Mouse (Mus musculus) embryonic facial prominence, embryonic 10.5 days (tissue): ENCODE measurements around the gene Jag2. TPM values are rescaled to one million over a fixed set of nuclear protein-coding genes. Genes with fewer than 3 reads are reported as not detected.

Source experiments
- DNase-seq: peaks from one replicate; pipeline ENCODE4 v3.0.0-alpha.2; 2017; ENCODE audit warnings: low spot score
- H3K27ac ChIP-seq: fragments of 300-500 bp; sonication (generic); replicated peaks from 2 replicates; pipeline ENCODE4 v1.5.1; 2016; ENCODE audit warnings: mild to moderate bottlenecking
- H3K27me3 ChIP-seq: fragments of 300-500 bp; sonication (generic); replicated peaks from 2 replicates; pipeline ENCODE4 v1.6.1; 2016; ENCODE audit warnings: low read depth, mild to moderate bottlenecking; ENCODE audit not compliant: poor library complexity, severe bottlenecking
- H3K36me3 ChIP-seq: fragments of 300-500 bp; sonication (generic); replicated peaks from 2 replicates; pipeline ENCODE4 v1.6.1; 2016; ENCODE audit warnings: mild to moderate bottlenecking, moderate library complexity
- H3K4me1 ChIP-seq: fragments of 300-500 bp; sonication (generic); 2 replicates; pipeline ENCODE4 v1.6.1; 2016
- H3K4me3 ChIP-seq: fragments of 300-500 bp; sonication (generic); 2 replicates; pipeline ENCODE4 v1.5.1; 2016; ENCODE audit warnings: mild to moderate bottlenecking, moderate library complexity
- H3K9me3 ChIP-seq: fragments of 300-500 bp; sonication (generic); 2 replicates; pipeline ENCODE4 v1.6.1; 2016; ENCODE audit warnings: mild to moderate bottlenecking
- WGBS: fragments of 180-500 bp; shearing (Covaris S2); methylation state at CpG from one replicate; pipeline ENCODE4 v1.1.7; 2016; 5-methylcytosine and 5-hydroxymethylcytosine counted together
- polyA plus RNA-seq: library from polyadenylated mRNA; unstranded; fragments of >200 nt; fragmentation: Nextera tagmentation; extraction: Ambion mirVana; gene quantifications from 2 replicates; pipeline ENCODE4 v1.2.1, GENCODE M21; 2016

Jag2 gene
- 4.8 and 5.3 TPM in 2 replicates for polyA plus RNA-seq

GRCm38 (mm10) chr12:112929562-112930352, at the start of gene Jag2:
Gene Jag2 (minus strand): TSS chr12:112929776.
- H3K27ac ChIP-seq: peak within 1 kb of the TSS; percentile 80
- peaks cover 77% of the 10 kb centered on the region for H3K27me3 ChIP-seq
- WGBS: 6% methylated on average over 85 of the region's 85 CpGs
- no peaks in the 10 kb centered on the region for H3K36me3 ChIP-seq
- peaks cover 60% of the 10 kb centered on the region for H3K4me1 ChIP-seq
- H3K4me3 ChIP-seq: peak within 1 kb of the TSS; percentile 63
- peak; percentile 79 for DNase-seq
- no peaks in the 10 kb centered on the region for H3K9me3 ChIP-seq

DNA sequence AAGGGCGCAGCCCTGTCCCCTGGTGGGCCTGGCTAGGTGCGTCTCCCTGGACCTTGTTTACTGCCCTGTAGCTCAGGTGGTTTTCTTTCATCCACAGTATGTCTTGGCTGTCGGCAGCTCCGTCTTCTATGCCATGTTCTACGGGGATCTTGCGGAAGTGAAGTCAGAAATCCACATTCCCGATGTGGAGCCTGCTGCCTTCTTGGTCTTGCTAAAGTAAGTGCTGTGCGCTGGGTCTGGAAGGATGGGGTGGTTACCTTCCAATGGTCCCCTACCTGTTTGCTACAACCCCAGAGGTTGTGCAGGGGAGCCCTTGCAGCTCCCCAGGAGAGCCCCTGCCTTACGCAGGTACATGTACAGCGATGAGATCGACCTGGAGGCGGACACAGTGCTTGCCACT, 47.6 kb upstream of the Jag2 start:
- peaks cover 27% of the 10 kb centered on the region for H3K4me1 ChIP-seq
- peak overlapping the region; percentile 86 for H3K4me3 ChIP-seq
- H3K9me3 ChIP-seq: no peaks in the 10 kb centered on the region
- H3K36me3 ChIP-seq: peaks cover 82% of the 10 kb centered on the region
- peak overlapping the region; percentile 96 for H3K27ac ChIP-seq
- DNase-seq: peak; percentile 21
- WGBS: 43% methylated on average over 12 of the region's 12 CpGs
- no peaks in the 10 kb centered on the region for H3K27me3 ChIP-seq

DNA sequence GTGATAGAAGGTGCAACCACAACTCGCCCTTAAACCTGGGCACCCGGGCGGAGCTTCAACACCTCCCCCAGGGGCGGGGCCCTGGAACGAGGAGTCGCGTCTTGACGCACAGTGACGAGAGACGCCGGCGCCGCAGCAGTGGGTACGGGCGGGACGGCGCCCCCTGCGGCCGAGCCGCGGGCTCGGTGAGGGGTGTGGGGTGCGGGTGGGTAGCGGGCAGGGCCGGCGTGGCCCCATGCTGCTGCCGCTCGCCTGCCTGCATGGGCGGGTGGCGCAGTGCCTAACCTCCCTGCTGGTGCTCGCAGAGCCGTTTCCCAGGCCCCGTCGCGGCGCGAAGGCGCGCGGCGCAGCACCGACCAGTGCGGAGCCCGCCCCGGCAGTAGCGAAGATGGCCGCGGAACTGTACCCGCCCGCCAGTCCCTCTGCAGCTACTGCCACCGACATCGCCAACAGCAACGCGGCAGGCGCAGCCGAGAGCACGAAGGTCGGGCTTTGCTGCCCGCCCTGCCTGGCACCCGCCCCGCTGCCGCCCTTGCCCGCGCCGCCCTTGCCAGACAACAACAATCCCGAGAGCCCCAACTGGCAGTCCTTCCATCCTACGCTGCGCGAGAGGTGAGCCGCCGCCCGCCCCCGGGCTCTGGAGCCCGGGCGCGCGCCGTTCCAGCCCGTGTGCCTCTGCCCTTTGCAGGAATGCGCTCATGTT, 46.9 kb upstream of the Jag2 start, which contains the start of gene Btbd6:
Gene Btbd6 (plus strand): TSS at position 112 of the 703 bp plus-strand sequence.
- peak; percentile 92 for DNase-seq
- peak within 1 kb of the TSS; percentile 96 for H3K27ac ChIP-seq
- no peaks in the 10 kb centered on the region for H3K27me3 ChIP-seq
- peaks cover 82% of the 10 kb centered on the region for H3K36me3 ChIP-seq
- no peaks in the 10 kb centered on the region for H3K9me3 ChIP-seq
- WGBS: under 1% methylated on average over 80 of the region's 80 CpGs
- H3K4me3 ChIP-seq: peak within 1 kb of the TSS; percentile 86
- peaks cover 27% of the 10 kb centered on the region for H3K4me1 ChIP-seq

GRCm38 (mm10) chr12:112974736-112975135, 45.2 kb upstream of the Jag2 start:
- Histone ChIP-seq H3K27ac (no peak overlapping the region), H3K4me1 (peaks cover 27% of the 10 kb centered on the region), H3K4me3 (no peak overlapping the region), H3K36me3 (peaks cover 82% of the 10 kb centered on the region), H3K9me3 (no peaks in the 10 kb centered on the region), H3K27me3 (no peaks in the 10 kb centered on the region)
- 87% methylated on average over 9 of the region's 9 CpGs for WGBS
- DNase-seq: no peak

- 92% methylated on average over 6 of the region's 6 CpGs for WGBS
- no peak overlapping the region for H3K27ac ChIP-seq
- no peaks in the 10 kb centered on the region for H3K27me3 ChIP-seq
- H3K4me1 ChIP-seq: no peaks in the 10 kb centered on the region
- no peaks in the 10 kb centered on the region for H3K9me3 ChIP-seq
- no peak overlapping the region for H3K4me3 ChIP-seq
- H3K36me3 ChIP-seq: peaks cover 100% of the 10 kb centered on the region
- no peak for DNase-seq
Observed at GRCm38 (mm10) chr12:112969616-112970015, 40.0 kb upstream of the Jag2 start.

- peaks cover 100% of the 10 kb centered on the region for H3K36me3 ChIP-seq
- no peak overlapping the region for H3K27ac ChIP-seq
- no peaks in the 10 kb centered on the region for H3K4me1 ChIP-seq
- H3K27me3 ChIP-seq: no peaks in the 10 kb centered on the region
- 67% methylated on average over 8 of the region's 8 CpGs for WGBS
- no peak overlapping the region for H3K4me3 ChIP-seq
- no peaks in the 10 kb centered on the region for H3K9me3 ChIP-seq
- DNase-seq: no peak
Observed at GRCm38 (mm10) chr12:112968943-112969342, 39.4 kb upstream of the Jag2 start.

- 93% methylated on average over 13 of the region's 13 CpGs for WGBS
- H3K4me1 ChIP-seq: no peaks in the 10 kb centered on the region
- no peak overlapping the region for H3K27ac ChIP-seq
- peaks cover 100% of the 10 kb centered on the region for H3K36me3 ChIP-seq
- no peaks in the 10 kb centered on the region for H3K27me3 ChIP-seq
- H3K4me3 ChIP-seq: no peak overlapping the region
- DNase-seq: no peak
- no peaks in the 10 kb centered on the region for H3K9me3 ChIP-seq
Observed at GRCm38 (mm10) chr12:112965783-112966182, 36.2 kb upstream of the Jag2 start.

DNA sequence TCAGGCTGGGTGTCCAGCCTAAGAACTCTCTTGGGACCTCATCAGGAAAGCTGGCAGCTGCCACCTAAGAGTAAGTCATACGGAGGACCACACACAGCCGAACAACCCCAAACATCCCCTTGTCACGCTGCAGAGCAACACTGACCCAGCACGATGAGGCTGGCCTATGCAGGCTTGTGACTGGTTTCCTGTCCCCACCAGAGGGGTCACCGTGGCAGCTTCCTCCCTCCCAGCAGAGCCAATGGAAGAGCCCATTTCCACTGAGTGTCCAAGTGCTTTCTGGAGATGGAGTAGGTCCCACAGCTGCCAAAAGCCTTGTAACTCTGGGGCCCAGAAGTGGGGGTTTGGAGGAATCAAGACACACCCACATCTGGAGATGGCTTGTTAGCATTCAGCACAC, 32.3 kb upstream of the Jag2 start:
- H3K27me3 ChIP-seq: no peaks in the 10 kb centered on the region
- H3K4me3 ChIP-seq: no peak overlapping the region
- no peak overlapping the region for H3K27ac ChIP-seq
- no peak for DNase-seq
- no peaks in the 10 kb centered on the region for H3K4me1 ChIP-seq
- H3K36me3 ChIP-seq: peaks cover 96% of the 10 kb centered on the region
- H3K9me3 ChIP-seq: no peaks in the 10 kb centered on the region
- 82% methylated on average over 5 of the region's 5 CpGs for WGBS

DNA sequence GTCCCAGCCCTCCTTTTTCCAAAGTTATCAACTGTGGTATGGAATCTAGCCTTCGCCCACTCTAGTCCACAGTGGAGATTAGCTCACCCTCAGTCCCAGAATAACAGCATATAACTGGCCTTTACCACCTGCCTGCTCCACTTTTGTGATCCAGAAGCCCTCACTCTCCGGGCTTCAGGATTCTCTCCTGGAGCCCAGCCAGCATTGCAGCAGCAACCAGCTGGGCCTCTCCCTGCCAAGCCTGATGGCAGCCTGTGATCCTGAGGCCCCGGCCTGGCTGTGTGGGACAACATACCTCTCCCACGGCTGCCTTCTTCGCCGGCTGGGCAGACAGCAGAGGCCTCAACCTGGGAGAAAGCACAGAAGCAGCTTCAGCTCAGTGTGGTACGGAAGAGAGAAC, 31.9 kb upstream of the Jag2 start:
- no peak for DNase-seq
- no peaks in the 10 kb centered on the region for H3K4me1 ChIP-seq
- H3K27me3 ChIP-seq: no peaks in the 10 kb centered on the region
- H3K4me3 ChIP-seq: no peak overlapping the region
- no peaks in the 10 kb centered on the region for H3K9me3 ChIP-seq
- 93% methylated on average over 7 of the region's 7 CpGs for WGBS
- peaks cover 96% of the 10 kb centered on the region for H3K36me3 ChIP-seq
- H3K27ac ChIP-seq: no peak overlapping the region

GRCm38 (mm10) chr12:112959421-112959820, 29.8 kb upstream of the Jag2 start:
- Histone ChIP-seq H3K9me3 (no peaks in the 10 kb centered on the region), H3K4me1 (no peaks in the 10 kb centered on the region), H3K36me3 (peaks cover 77% of the 10 kb centered on the region), H3K4me3 (no peak overlapping the region), H3K27ac (no peak overlapping the region), H3K27me3 (no peaks in the 10 kb centered on the region)
- 84% methylated on average over 8 of the region's 8 CpGs for WGBS
- no peak for DNase-seq

- no peaks in the 10 kb centered on the region for H3K4me1 ChIP-seq
- peaks cover 66% of the 10 kb centered on the region for H3K36me3 ChIP-seq
- no peak overlapping the region for H3K4me3 ChIP-seq
- no peaks in the 10 kb centered on the region for H3K9me3 ChIP-seq
- H3K27me3 ChIP-seq: no peaks in the 10 kb centered on the region
- WGBS: 41% methylated on average over 4 of the region's 4 CpGs
- no peak overlapping the region for H3K27ac ChIP-seq
- DNase-seq: peak; percentile 66
Observed at GRCm38 (mm10) chr12:112958303-112958702, 28.7 kb upstream of the Jag2 start.

DNA sequence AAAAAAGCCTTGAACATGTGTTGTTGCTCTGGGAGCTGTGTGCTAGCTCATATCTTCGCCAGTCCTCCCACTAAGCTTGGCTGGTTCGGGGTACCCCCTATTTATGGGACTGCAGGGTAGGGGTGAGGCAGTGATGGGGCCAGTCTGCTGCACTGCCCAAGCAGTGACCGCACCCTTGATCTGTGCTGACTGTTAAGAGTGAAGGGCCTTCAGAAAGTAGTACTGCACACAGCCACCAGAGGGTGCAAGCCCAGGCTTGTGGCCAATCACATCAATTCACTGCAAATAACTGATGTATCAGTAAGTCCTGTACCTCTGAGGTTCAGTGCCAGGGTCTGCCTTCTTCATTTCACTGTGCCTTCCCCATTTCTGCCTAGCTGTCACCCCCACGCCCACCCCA, 26.2 kb upstream of the Jag2 start:
- H3K4me3 ChIP-seq: no peak overlapping the region
- peaks cover 7% of the 10 kb centered on the region; the same call in 1 of the 2 replicates for H3K27me3 ChIP-seq
- no peak overlapping the region for H3K27ac ChIP-seq
- H3K9me3 ChIP-seq: no peaks in the 10 kb centered on the region
- peaks cover 18% of the 10 kb centered on the region for H3K4me1 ChIP-seq
- DNase-seq: peak; percentile 77
- peaks cover 41% of the 10 kb centered on the region for H3K36me3 ChIP-seq
- 35% methylated on average over 4 of the region's 4 CpGs for WGBS
